Mouse (Mus musculus) spleen, postnatal 36 days (tissue): Measurements from ENCODE around the gene Mast2.
A peak's percentile ranks its signal among the peaks of the same experiment; 100 is the strongest.

Experiments used
- DNase-seq, 2 experiments: peaks; one replicate each; pipeline ENCODE4 v3.0.0; 2022; ENCODE audit warnings: low spot score in 2 of 2, mixed read lengths in 1 of 2

Mast2 gene

GRCm38 (mm10) chr4:116464126-116464981 lies at the start of gene Mast2:
Gene Mast2, minus strand, starts transcription at chr4:116464183.
- peak; percentile 78 to 80 for DNase-seq

DNA sequence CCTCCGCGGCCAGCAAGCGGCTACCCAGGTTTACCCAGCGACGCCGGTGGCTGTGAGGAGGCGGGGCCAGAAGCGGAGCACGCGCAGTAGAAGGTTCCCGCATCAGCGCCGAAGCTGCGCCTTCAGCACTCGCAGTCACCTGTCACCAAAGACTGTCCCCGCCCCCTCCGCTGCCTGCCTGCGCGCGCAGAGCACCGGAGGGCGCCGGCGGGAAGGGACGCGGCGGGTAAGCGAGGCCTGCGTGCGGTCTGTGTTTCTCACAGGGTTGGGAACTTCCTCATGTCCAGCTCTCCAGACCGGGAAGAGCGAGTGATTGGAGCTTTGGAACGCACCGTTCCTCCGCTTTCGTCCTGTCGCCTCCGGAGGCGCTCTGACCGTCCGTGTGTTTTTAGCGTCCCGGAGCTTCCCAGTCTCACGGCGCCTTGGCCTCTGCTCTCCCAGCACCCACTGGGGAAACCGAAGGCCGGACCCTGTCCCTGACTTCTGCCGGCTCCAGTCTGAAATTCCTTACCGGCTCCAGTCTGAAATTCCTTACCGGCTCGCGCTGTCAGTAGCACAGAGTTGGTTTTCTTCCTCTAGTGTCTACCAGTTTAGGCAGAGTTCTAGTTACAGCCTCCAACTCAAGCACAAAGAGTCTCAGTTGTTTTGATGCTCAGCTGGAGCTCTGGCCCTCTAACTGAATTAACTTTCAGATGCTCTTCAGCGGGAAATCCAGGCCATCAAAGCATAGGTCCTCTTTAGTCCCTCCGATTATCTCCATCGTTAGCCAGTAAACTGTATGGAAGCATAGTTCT lies 43.6 kb upstream of the Mast2 start, which contains the start of gene Ipp:
Gene Ipp, plus strand, starts transcription at position 125 of the 794 bp plus-strand sequence.
- DNase-seq: peak; percentile 96

DNA sequence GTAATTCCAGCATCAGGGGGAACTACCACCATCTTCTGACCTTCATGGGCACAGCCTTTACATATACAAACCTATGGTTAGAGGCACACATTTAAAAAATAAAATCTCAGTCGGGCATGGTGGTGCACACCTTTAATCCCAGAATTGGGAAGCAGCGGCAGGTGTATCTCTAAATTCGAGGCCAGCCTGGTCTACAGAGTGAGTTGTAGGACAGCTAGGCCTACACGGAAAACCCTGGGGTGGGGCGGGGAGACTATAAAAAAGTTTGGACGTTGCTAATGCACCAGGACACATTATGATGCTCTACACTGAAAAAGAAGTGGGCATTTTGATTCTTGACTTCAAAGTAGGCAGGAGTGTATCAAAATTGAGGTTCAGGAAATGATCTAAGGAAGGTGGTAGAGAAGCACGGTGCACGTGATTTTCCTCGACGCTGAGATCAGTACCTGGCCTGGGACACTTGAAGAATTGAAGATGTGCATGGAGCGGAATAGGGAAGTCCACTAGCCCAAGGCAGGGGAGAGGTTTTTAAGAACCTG lies 43.0 kb upstream of the Mast2 start:
- no peak for DNase-seq

DNA sequence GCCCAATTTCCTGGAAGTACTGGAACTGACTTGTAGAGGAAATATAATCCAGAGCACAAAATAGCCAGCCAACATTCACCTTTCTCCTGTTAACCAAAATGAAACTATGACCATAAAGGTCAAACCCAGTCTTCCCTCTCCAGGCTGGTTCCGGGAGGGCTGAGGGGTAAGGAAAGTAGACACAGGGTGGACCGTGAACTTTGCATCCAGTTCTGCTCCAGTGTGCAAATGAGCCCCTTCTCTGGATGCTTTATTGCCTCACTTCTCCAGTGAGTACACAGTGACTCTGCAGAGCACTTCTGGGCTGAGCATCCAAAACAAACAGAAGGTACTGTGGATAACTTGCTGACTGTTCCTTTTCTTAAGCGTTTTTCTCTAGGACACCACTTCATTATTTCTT lies 36.0 kb upstream of the Mast2 start:
- DNase-seq: no peak

- DNase-seq: no peak
These were observed 29.7 kb upstream of the Mast2 start for GRCm38 (mm10) chr4:116493646-116494045.

GRCm38 (mm10) chr4:116492460-116492859 lies 28.5 kb upstream of the Mast2 start:
- no peak for DNase-seq

GRCm38 (mm10) chr4:116491886-116492285 lies 27.9 kb upstream of the Mast2 start:
- no peak for DNase-seq

DNA sequence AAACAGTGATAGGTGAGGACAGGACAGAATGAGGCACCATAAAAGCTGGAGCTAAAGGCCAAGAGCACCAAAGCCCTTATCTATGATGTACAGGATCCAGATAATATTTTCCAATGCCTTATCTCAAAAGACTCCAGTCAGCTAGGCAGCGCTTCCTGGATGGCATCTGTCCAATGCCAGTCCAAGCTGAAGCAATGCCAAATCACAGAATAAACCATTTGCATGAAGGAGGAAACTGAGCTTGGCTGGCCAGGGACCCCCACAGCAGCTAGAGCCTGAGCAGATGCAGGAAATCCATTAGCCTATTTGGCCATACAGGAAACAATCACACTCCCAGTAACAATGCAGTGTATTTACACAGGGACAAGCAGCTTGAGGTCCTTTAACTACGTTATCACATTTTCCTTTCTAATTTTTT lies 27.1 kb upstream of the Mast2 start:
- DNase-seq: peak; percentile 2 to 22

DNA sequence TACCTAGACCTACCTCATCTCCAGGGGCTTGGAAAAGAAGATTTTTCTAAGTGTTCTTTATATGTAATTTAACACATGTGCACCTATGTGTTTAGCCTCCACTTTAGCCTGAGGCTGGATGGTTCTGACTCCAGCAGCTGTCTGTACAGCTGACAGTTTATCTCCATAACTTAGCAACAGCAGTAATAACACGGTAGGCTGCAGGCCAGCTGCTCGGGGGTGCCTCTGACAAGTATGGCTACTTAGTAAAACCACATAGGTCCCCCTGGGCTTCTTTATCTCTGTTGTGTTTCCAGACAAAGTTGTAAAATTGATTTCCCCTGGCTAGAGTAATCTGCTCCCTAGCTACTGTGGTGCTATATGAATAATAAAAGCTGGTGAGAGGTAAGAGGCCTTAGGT lies 19.5 kb upstream of the Mast2 start:
- DNase-seq: no peak

DNA sequence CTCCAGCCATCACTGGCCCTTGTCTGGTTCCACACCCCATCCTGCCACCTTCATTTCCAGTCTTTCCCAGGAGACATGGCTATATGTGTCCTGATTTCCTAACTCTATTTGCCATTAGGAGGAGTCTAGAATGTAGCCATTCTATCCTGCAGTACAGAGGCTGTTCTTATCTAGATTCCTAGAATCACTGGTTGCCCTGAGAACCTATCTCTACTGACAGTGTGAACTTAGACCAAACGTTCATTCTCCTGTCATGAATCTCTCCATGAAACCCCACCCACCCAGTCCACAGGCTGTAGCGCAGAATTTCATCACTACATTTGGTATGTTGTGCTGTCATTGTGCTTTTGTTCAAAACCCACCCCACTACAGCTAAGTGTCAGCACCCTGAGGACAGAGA lies 17.3 kb upstream of the Mast2 start:
- DNase-seq: no peak

- peak; percentile 33 to 43 for DNase-seq
These were observed 505 bp downstream of the Mast2 start for GRCm38 (mm10) chr4:116463231-116464125.

- no peak for DNase-seq
These were observed 2.0 kb downstream of the Mast2 start for GRCm38 (mm10) chr4:116461943-116462342.

GRCm38 (mm10) chr4:116451553-116451952 lies 12.4 kb downstream of the Mast2 start:
- DNase-seq: no peak

GRCm38 (mm10) chr4:116449951-116450350 lies 14.0 kb downstream of the Mast2 start:
- DNase-seq: no peak

DNA sequence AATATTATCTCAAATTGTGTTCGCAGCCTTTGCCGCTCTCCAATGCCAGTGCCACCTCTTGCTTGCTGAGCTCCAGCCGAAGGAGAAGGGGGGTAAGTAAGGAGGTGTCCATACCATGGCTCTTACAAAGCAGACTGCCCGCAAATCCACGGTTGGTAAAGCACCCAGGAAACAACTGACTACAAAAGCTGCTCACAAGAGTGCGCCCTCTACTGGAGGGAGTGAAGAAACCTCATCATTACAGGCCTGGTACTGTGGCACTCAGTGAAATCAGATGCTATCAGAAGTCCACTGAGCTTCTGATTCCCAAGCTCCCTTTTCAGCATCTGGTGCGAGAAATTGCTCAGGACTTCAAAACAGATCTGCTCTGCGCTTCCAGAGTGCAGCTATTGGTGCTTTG lies 15.3 kb downstream of the Mast2 start:
- peak; percentile 53 to 59 for DNase-seq

DNA sequence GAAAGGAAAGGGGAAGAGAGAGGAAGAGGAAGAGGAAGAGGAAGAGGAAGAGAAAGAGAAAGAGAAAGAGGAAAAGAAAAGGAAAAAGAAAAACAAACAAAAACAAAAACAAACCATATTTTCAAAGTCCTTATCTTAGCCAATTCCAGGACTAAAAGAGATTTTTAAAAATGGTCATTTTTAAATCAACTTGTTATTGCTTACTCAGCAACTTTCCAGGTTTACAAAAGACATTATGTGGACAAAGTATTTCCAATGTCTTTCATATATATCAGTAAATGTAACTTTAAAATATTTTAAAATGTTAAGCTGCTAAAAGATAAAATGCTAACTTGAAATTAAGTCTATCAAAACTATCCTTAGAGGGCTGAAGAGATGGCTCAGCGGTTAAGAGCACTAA lies 24.6 kb downstream of the Mast2 start:
- DNase-seq: no peak

DNA sequence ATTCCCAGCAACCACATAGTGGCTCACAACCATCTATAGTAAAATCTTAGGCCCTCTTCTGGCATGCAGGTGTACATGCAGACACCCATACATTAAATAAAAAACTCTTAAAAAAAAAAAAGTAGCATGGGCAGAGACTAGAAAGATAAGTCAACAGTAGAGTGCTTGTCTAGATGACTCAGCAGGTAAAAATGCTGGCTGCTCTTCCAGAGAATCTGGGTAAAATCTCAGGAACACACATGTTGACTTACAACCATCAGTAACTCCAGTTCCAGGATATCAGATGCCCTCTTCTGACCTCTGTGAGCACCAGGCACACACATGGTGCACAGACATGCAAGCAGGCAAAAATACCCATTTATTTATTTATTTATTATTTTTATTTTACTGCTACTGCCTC lies 25.4 kb downstream of the Mast2 start:
- DNase-seq: no peak

DNA sequence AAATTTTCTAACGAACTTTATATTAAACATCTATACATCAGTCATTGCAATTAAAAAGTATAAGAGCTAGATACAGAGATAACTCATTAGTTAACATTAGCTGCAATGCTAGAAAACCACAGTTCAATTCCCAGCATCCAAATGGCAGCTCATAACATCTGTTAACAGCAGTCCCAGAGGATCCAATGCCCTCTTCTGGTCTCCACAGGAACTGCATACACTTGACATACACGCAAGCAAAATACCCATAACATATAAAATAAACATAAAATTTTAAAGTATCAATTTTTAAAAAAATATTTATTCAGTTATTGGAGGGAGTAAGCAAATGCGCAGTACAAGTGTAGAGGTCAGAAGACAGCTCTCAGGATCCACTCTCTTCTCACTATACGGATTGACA lies 28.4 kb downstream of the Mast2 start:
- DNase-seq: no peak

DNA sequence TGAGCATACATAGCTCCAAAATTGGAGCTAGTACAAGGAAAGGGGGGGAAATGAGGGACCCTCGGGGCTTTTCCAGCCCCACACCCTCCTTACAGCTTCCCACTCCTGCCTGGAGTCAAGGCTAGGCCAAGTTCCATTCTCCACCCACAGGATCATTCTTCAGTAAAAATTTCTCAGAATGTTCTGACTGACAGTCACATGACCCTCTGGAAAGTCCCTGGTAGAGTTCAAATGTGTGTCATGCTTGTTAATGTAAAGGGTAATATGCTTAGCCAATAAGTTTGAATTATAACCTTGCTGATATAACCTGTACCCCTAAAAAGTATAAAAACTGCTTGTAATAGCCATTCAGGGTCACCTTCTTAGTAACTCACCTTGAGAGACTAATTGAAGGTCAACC lies 41.8 kb downstream of the Mast2 start:
- peak in 1 of 2 experiments; percentile 7 for DNase-seq

DNA sequence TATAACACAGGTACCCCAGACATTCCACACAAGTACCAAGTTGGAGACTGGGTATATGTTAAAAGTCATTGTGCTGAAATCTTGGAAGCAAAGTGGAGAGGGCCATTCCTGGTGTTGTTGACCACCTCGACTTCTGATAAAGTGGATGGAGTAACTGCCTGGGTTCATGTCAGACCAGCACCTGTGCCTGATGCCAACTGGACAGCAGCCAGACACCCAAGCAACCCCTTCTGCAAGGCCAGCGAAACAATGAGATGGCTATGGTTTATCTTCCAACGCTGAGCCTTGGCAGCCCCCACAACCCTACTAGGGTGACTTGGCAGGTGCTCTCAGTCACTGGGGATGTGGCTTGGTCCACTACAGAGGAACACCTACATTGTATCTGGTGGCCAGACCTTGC lies 42.8 kb downstream of the Mast2 start:
- DNase-seq: no peak

DNA sequence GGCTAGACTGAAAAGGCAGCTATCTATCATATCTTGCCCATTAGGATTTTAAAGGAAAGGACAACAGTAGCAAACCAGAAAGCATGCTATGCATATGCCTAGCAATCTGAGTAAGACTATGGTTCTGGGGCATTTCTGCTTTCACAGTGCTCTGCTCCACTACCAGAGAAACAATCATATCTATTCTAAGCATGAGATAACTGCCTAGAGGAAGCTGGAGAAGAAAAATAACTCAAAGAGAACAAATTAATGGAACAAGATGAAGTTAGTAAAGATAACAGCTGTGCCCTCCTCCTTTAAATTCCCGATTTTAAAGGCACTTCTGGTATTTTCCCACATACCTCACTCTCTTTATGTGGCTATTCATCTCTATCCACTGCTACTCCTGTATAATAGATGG lies 51.0 kb downstream of the Mast2 start:
- no peak for DNase-seq
